Mouse (Mus musculus) CH12.LX (cell line): ENCODE measurements at regions not wholly inside any gene's neighbourhood (a gene's known extent, or its start where the extent isn't known, plus 50 kb on each side); places are given as distances from the start of the nearest gene placed in this dataset.

Experiments
- DNase-seq: peaks from one replicate; pipeline ENCODE4 v3.0.0-alpha.2; 2013; ENCODE audit errors: extremely low read depth
- H3K27ac ChIP-seq: 2 replicates; pipeline ENCODE4 v1.5.1; 2012; ENCODE audit warnings: low read depth, mild to moderate bottlenecking, control low read depth, moderate library complexity; ENCODE audit not compliant: insufficient read depth
- H3K27me3 ChIP-seq: replicated peaks from 2 replicates; pipeline ENCODE3; 2012; ENCODE audit warnings: inconsistent platforms
- H3K36me3 ChIP-seq, 2 experiments: replicated peaks in 1 of 2; 2 replicates each; pipeline versions ENCODE3 to v1.6.1; 2012; ENCODE audit warnings: inconsistent platforms in 1 of 2, low read length in 1 of 2, mild to moderate bottlenecking in 1 of 2, mixed read lengths in 1 of 2, moderate library complexity in 1 of 2; ENCODE audit not compliant: control insufficient read depth in 1 of 2, insufficient read depth in 1 of 2
- H3K4me1 ChIP-seq, 2 experiments: 2 replicates each; pipeline ENCODE4 v1.6.1; 2012; ENCODE audit warnings: inconsistent platforms in 1 of 2, moderate library complexity in 1 of 2; ENCODE audit not compliant: insufficient read depth in 2 of 2, control insufficient read depth in 1 of 2
- H3K4me2 ChIP-seq: 2 replicates; pipeline ENCODE4 v1.6.1; 2012; ENCODE audit warnings: low read depth, mild to moderate bottlenecking, control low read depth; ENCODE audit not compliant: poor library complexity, insufficient read depth, severe bottlenecking
- H3K4me3 ChIP-seq, 3 experiments: fragments of 150-350 bp in 1 of 3; sonication (generic) in 1 of 3; replicated peaks in 1 of 3; 2 replicates each; pipeline versions ENCODE3 to v1.5.1; 2011 to 2012; ENCODE audit warnings: low read depth in 2 of 3, low read length in 2 of 3, mild to moderate bottlenecking in 2 of 3, moderate library complexity in 2 of 3, control low read depth in 1 of 3, improper control_type of control experiment in 1 of 3, inconsistent platforms in 1 of 3, mixed read lengths in 1 of 3; ENCODE audit not compliant: poor library complexity in 1 of 3
- H3K79me2 ChIP-seq: replicated peaks from 2 replicates; pipeline ENCODE4 v1.6.1; 2012; ENCODE audit warnings: mild to moderate bottlenecking, moderate library complexity; ENCODE audit not compliant: control insufficient read depth, poor library complexity, insufficient read depth, severe bottlenecking; ENCODE audit errors: extremely low read depth
- H3K9ac ChIP-seq: 2 replicates; pipeline ENCODE4 v1.6.1; 2012; ENCODE audit warnings: low read depth, mild to moderate bottlenecking, control low read depth, moderate library complexity; ENCODE audit not compliant: insufficient read depth
- H3K9me3 ChIP-seq: replicated peaks from 2 replicates; pipeline ENCODE3; 2012; ENCODE audit warnings: low read length, inconsistent platforms, mixed read lengths
- CTCF ChIP-seq, 2 experiments: IDR thresholded peaks in 1 of 2; conservative IDR thresholded peaks in 1 of 2; 2 replicates each; pipeline ENCODE4 v1.5.1; 2011 to 2012; ENCODE audit warnings: low read depth in 2 of 2, low read length in 2 of 2, improper control_type of control experiment in 1 of 2, inconsistent platforms in 1 of 2, mild to moderate bottlenecking in 1 of 2, moderate library complexity in 1 of 2
- ELF1 ChIP-seq: IDR thresholded peaks from 2 replicates; pipeline ENCODE4 v1.6.1; 2014; ENCODE audit warnings: low read depth, mild to moderate bottlenecking, inconsistent platforms, low read length, improper control_type of control experiment
- HCFC1 ChIP-seq: IDR thresholded peaks from 2 replicates; pipeline ENCODE4 v1.6.1; 2012; ENCODE audit warnings: low read depth, mild to moderate bottlenecking, inconsistent platforms, low read length, improper control_type of control experiment
- IRF4 ChIP-seq: IDR thresholded peaks from 2 replicates; pipeline ENCODE4 v1.6.1; 2014; ENCODE audit warnings: low read depth, mild to moderate bottlenecking, inconsistent platforms, low read length, improper control_type of control experiment
- RAD21 ChIP-seq: IDR thresholded peaks from 2 replicates; pipeline ENCODE4 v1.6.1; 2011; ENCODE audit warnings: low read depth, mild to moderate bottlenecking, low read length, improper control_type of control experiment, moderate library complexity
- SMC3 ChIP-seq: IDR thresholded peaks from 2 replicates; pipeline ENCODE4 v1.6.1; 2011; ENCODE audit warnings: low read depth, low read length, improper control_type of control experiment
- dilution Hi-C: fragments of 300-500 bp; cut with MboI; formaldehyde crosslinking; loops from 2 replicates; pipeline ENCODE4 v1.14.3; 2020; ENCODE audit warnings: low sequenced_read_pairs; ENCODE audit not compliant: extremely low pct_unique_long_range_greater_than_20kb, extremely low pct_ligation_motif_present
- in situ Hi-C: fragments of 300-500 bp; cut with MboI; formaldehyde crosslinking; loops from 3 replicates; pipeline ENCODE4 v1.14.3; 2019; ENCODE audit warnings: low sequenced_read_pairs, low pct_ligation_motif_present, low pct_unique_long_range_greater_than_20kb, mixed read lengths

- peak; percentile 45 for DNase-seq
- in situ Hi-C loops, result no loop called here
- Histone ChIP-seq H3K4me3 (no peak overlapping the region), H3K36me3 (no peaks in the 10 kb centered on the region), H3K27ac (no peak overlapping the region), H3K4me2 (no peak overlapping the region), H3K9me3 (no peaks in the 10 kb centered on the region), H3K27me3 (peaks cover 44% of the 10 kb centered on the region), H3K79me2 (no peaks in the 10 kb centered on the region), H3K9ac (no peak overlapping the region), H3K4me1 (no peaks in the 10 kb centered on the region)
- dilution Hi-C loops, result no loop called here
- TF ChIP-seq CTCF (conservative IDR thresholded peaks at IDR 0.05 in 1 of 2, IDR thresholded peaks at IDR 0.05 in 1 of 2; ENCODE audit: low read depth in 2 of 2, low read length in 2 of 2), result peak; percentile 29 to 80
- TF ChIP-seq RAD21, result peak; percentile 87
- TF ChIP-seq IRF4, result no peak
- no peak for TF ChIP-seq ELF1
- peak; percentile 57 for TF ChIP-seq SMC3
- no peak for TF ChIP-seq HCFC1
Measured at GRCm38 (mm10) chr4:122781717-122782116, 54.3 kb upstream of the Ppt1 start.
